ENCODE assay signal across 12 mouse cellular contexts in genomic region chr6:16995495-16995936, GRCm38 (mm10).
DNase-seq lines count a peak whose midpoint lies in the region; ATAC-seq lines count a peak whose summit lies in the region.
"Had no signal": no experiment of that assay in that cellular context is flagged by ENCODE, and none has a peak within 500 bp of the region (broad histone marks: within the 10 kb centered on the region; RNA-seq: fewer than 3 reads in every experiment).

No protein-coding gene starts in this region.

- H3K4me3 ChIP-seq in embryonic facial prominence, embryonic 10.5 days = peak overlapping the region; percentile 43
- H3K4me3 ChIP-seq in hindbrain, embryonic 10.5 days = peak overlapping the region; percentile 37
- H3K4me3 ChIP-seq in midbrain, embryonic 14.5 days (replicated peaks; ENCODE audit: low read depth, low read length) = peak overlapping the region; percentile 11; the same call in 1 of the 2 replicates
- no peak overlapping the region for H3K4me3 ChIP-seq in heart, embryonic 10.5 days
- H3K4me3 ChIP-seq: stomach, embryonic 15.5 days had no signal

- 18% methylated on average over 10 of the region's 10 CpGs for WGBS in embryonic facial prominence, embryonic 10.5 days
- 18% methylated on average over 10 of the region's 10 CpGs for WGBS in hindbrain, embryonic 10.5 days
- WGBS in midbrain, embryonic 14.5 days = 3% methylated on average over 10 of the region's 10 CpGs
- 48% methylated on average over 10 of the region's 10 CpGs for whole genome bisulfite sequencing in heart, embryonic 10.5 days

- DNase-seq in brain, adult 2 months (ENCODE audit: low read depth, low spot score) = peak; percentile 43
- peak; percentile 22 for DNase-seq in embryonic facial prominence, embryonic 10.5 days (ENCODE audit: low spot score)
- DNase-seq in hindbrain, embryonic 10.5 days (ENCODE audit: low spot score) = peak; percentile 44
- DNase-seq in midbrain, embryonic 14.5 days = peak; percentile 65
- DNase-seq in urinary bladder, postnatal 10 days (ENCODE audit: low spot score) = no peak
- DNase-seq in adrenal gland, postnatal 4 days (ENCODE audit: low spot score in 2 of 2) = no peak
- no peak for DNase-seq in heart, embryonic 10.5 days (ENCODE audit: low spot score)
- no peak for DNase-seq in lung, postnatal 36 days
- DNase-seq: adrenal gland, postnatal 36 days; heart, adult 18-20 months; left cerebral cortex, postnatal 4 days had no signal

- peaks cover 7% of the 10 kb centered on the region for H3K4me1 ChIP-seq in embryonic facial prominence, embryonic 10.5 days
- peaks cover 9% of the 10 kb centered on the region; the same call in 1 of the 2 replicates for H3K4me1 ChIP-seq in hindbrain, embryonic 10.5 days (replicated peaks)
- peaks cover 9% of the 10 kb centered on the region; the same call in 1 of the 2 replicates for H3K4me1 ChIP-seq in midbrain, embryonic 14.5 days (ENCODE audit: control insufficient read depth, insufficient read depth, low read length)
- H3K4me1 ChIP-seq in heart, embryonic 10.5 days = no peaks in the 10 kb centered on the region
- H3K4me1 ChIP-seq: stomach, embryonic 15.5 days had no signal

- 0 out of 2 replicates have a peak overlapping the region, but pooled peaks have one; percentile 35 for H3K27ac ChIP-seq in embryonic facial prominence, embryonic 10.5 days (replicated peaks)
- peak overlapping the region; percentile 62 for H3K27ac ChIP-seq in hindbrain, embryonic 10.5 days
- peak overlapping the region; percentile 58 for H3K27ac ChIP-seq in midbrain, embryonic 14.5 days (replicated peaks; ENCODE audit: low read depth, low read length)
- H3K27ac ChIP-seq in heart, embryonic 10.5 days = no peak overlapping the region
- H3K27ac ChIP-seq: stomach, embryonic 15.5 days had no signal

- no peaks in the 10 kb centered on the region for H3K36me3 ChIP-seq in embryonic facial prominence, embryonic 10.5 days (replicated peaks)
- no peaks in the 10 kb centered on the region for H3K36me3 ChIP-seq in hindbrain, embryonic 10.5 days
- no peaks in the 10 kb centered on the region for H3K36me3 ChIP-seq in midbrain, embryonic 14.5 days (ENCODE audit: control insufficient read depth, insufficient read depth, low read length)
- H3K36me3 ChIP-seq in heart, embryonic 10.5 days = no peaks in the 10 kb centered on the region
- H3K36me3 ChIP-seq: stomach, embryonic 15.5 days had no signal

- H3K9me3 ChIP-seq in embryonic facial prominence, embryonic 10.5 days = no peaks in the 10 kb centered on the region
- H3K9me3 ChIP-seq in hindbrain, embryonic 10.5 days = no peaks in the 10 kb centered on the region
- H3K9me3 ChIP-seq in midbrain, embryonic 14.5 days (ENCODE audit: control insufficient read depth, low read length) = no peaks in the 10 kb centered on the region
- no peaks in the 10 kb centered on the region for H3K9me3 ChIP-seq in heart, embryonic 10.5 days
- H3K9me3 ChIP-seq: stomach, embryonic 15.5 days had no signal

- peak; percentile 55; the same call in 1 of the 2 replicates for ATAC-seq in midbrain, embryonic 14.5 days (ENCODE audit: low FRiP score, low TSS enrichment)

- H3K9ac ChIP-seq in midbrain, embryonic 14.5 days (replicated peaks; ENCODE audit: low read length) = no peak overlapping the region; the same call in 1 of the 2 replicates
- H3K9ac ChIP-seq: stomach, embryonic 15.5 days had no signal

- H3K27me3 ChIP-seq in embryonic facial prominence, embryonic 10.5 days (replicated peaks; ENCODE audit: low read depth, poor library complexity, severe bottlenecking) = peaks cover 9% of the 10 kb centered on the region
- no peaks in the 10 kb centered on the region for H3K27me3 ChIP-seq in hindbrain, embryonic 10.5 days (ENCODE audit: insufficient read depth, poor library complexity, severe bottlenecking)
- H3K27me3 ChIP-seq in midbrain, embryonic 14.5 days (ENCODE audit: control insufficient read depth, insufficient read depth, low read length) = no peaks in the 10 kb centered on the region
- H3K27me3 ChIP-seq in heart, embryonic 10.5 days (ENCODE audit: insufficient read depth, poor library complexity, severe bottlenecking) = peaks cover 6% of the 10 kb centered on the region; the same call in 1 of the 2 replicates
- H3K27me3 ChIP-seq: stomach, embryonic 15.5 days had no signal

- peak overlapping the region; percentile 54 for H3K4me2 ChIP-seq in midbrain, embryonic 14.5 days (ENCODE audit: low read length)
- H3K4me2 ChIP-seq: stomach, embryonic 15.5 days had no signal

Comparison
In these comparisons a context has a peak if more than half of its experiments do, and no peak if none do; other contexts are left out.
1. DNase-seq: peak in brain, adult 2 months (single experiment), embryonic facial prominence, embryonic 10.5 days (single experiment), hindbrain, embryonic 10.5 days (single experiment) and midbrain, embryonic 14.5 days (single experiment); none in urinary bladder, postnatal 10 days (single experiment), adrenal gland, postnatal 4 days (0 of 2), heart, embryonic 10.5 days (single experiment) and lung, postnatal 36 days (single experiment).